Mouse (Mus musculus) embryonic facial prominence, embryonic 15.5 days (tissue): ENCODE data around the gene Limch1. TPM values are rescaled to one million over a fixed set of nuclear protein-coding genes. Genes with fewer than 3 reads are reported as not detected.

Experiments used
- ATAC-seq: fragments of 200-750 bp; cut with Nextera tagmentation; 2 replicates; pipeline ENCODE4 v1.8.0; 2017; ENCODE audit warnings: low read depth, moderate TSS enrichment; ENCODE audit not compliant: insufficient number of reproducible peaks, low FRiP score, low TSS enrichment
- H3K27ac ChIP-seq: fragments of 300-500 bp; sonication (generic); replicated peaks from 2 replicates; pipeline ENCODE4 v1.5.1; 2015; ENCODE audit warnings: mild to moderate bottlenecking, inconsistent platforms
- H3K27me3 ChIP-seq: fragments of 300-500 bp; sonication (generic); 2 replicates; pipeline ENCODE4 v1.6.1; 2015; ENCODE audit warnings: inconsistent platforms
- H3K36me3 ChIP-seq: fragments of 300-500 bp; sonication (generic); 2 replicates; pipeline ENCODE4 v1.6.1; 2015; ENCODE audit warnings: mild to moderate bottlenecking, inconsistent platforms
- H3K4me1 ChIP-seq: fragments of 300-500 bp; sonication (generic); 2 replicates; pipeline ENCODE4 v1.6.1; 2015; ENCODE audit warnings: inconsistent platforms
- H3K4me2 ChIP-seq: fragments of 300-500 bp; sonication (generic); replicated peaks from 2 replicates; pipeline ENCODE4 v1.6.1; 2015; ENCODE audit warnings: mild to moderate bottlenecking, inconsistent platforms
- H3K4me3 ChIP-seq: fragments of 300-500 bp; sonication (generic); replicated peaks from 2 replicates; pipeline ENCODE4 v1.5.1; 2015; ENCODE audit warnings: mild to moderate bottlenecking, inconsistent platforms
- H3K9ac ChIP-seq: fragments of 300-500 bp; sonication (generic); 2 replicates; pipeline ENCODE4 v1.6.1; 2015; ENCODE audit warnings: inconsistent platforms
- H3K9me3 ChIP-seq: fragments of 300-500 bp; sonication (generic); replicated peaks from 2 replicates; pipeline ENCODE4 v1.6.1; 2016; ENCODE audit warnings: inconsistent platforms
- WGBS: fragments of 180-500 bp; shearing (Covaris S2); methylation state at CpG from one replicate; pipeline ENCODE4 v1.1.7; 2015; 5-methylcytosine and 5-hydroxymethylcytosine counted together
- polyA plus RNA-seq: library from polyadenylated mRNA; unstranded; fragments of >200 nt; fragmentation: Nextera tagmentation; extraction: Ambion mirVana; gene quantifications from 2 replicates; pipeline ENCODE4 v1.2.1, GENCODE M21; 2015

Limch1 gene
- polyA plus RNA-seq, 1 experiment from 2014 or later = 85.9 TPM

- H3K4me3 ChIP-seq = no peak overlapping the region
- no peak for ATAC-seq
- WGBS = 81% methylated on average over 16 of the region's 16 CpGs
- no peaks in the 10 kb centered on the region for H3K27me3 ChIP-seq
- peaks cover 10% of the 10 kb centered on the region; the same call in 1 of the 2 replicates for H3K36me3 ChIP-seq
- no peak overlapping the region for H3K4me2 ChIP-seq
- peak overlapping the region; percentile 39; the same call in 1 of the 2 replicates for H3K27ac ChIP-seq
- H3K9me3 ChIP-seq = no peaks in the 10 kb centered on the region
- H3K9ac ChIP-seq = no peak overlapping the region
- 0 out of 2 replicates have a peak, but pooled peaks cover 8% of the 10 kb centered on the region for H3K4me1 ChIP-seq
Measured at GRCm38 (mm10) chr5:67011043-67011870, 265.6 kb downstream of the Limch1 start.

- H3K27ac ChIP-seq = 0 out of 2 replicates have a peak overlapping the region, but pooled peaks have one; percentile 8
- no peaks in the 10 kb centered on the region for H3K9me3 ChIP-seq
Measured at GRCm38 (mm10) chr5:67011985-67012384, 266.4 kb downstream of the Limch1 start.

GRCm38 (mm10) chr5:67013926-67014325 is 268.3 kb downstream of the Limch1 start:
- WGBS = 78% methylated on average over 3 of the region's 3 CpGs
- no peaks in the 10 kb centered on the region for H3K9me3 ChIP-seq
- no peak overlapping the region for H3K9ac ChIP-seq
- no peaks in the 10 kb centered on the region for H3K27me3 ChIP-seq
- H3K4me3 ChIP-seq = no peak overlapping the region
- H3K27ac ChIP-seq = no peak overlapping the region
- no peak overlapping the region for H3K4me2 ChIP-seq
- ATAC-seq = no peak
- peaks cover 13% of the 10 kb centered on the region; the same call in 1 of the 2 replicates for H3K36me3 ChIP-seq
- 0 out of 2 replicates have a peak, but pooled peaks cover 8% of the 10 kb centered on the region for H3K4me1 ChIP-seq

More at GRCm38 (mm10) chr5:67011985-67012384, 266.4 kb downstream of the Limch1 start:
- Histone ChIP-seq H3K4me1 (0 out of 2 replicates have a peak, but pooled peaks cover 8% of the 10 kb centered on the region), H3K9ac (no peak overlapping the region), H3K4me2 (no peak overlapping the region), H3K36me3 (peaks cover 12% of the 10 kb centered on the region; the same call in 1 of the 2 replicates), H3K27me3 (no peaks in the 10 kb centered on the region), H3K4me3 (no peak overlapping the region)
- 65% methylated on average over 4 of the region's 4 CpGs for WGBS
- ATAC-seq = no peak

GRCm38 (mm10) chr5:67016450-67016849 is 270.8 kb downstream of the Limch1 start:
- 0 out of 2 replicates have a peak, but pooled peaks have one; percentile 43 for ATAC-seq
- H3K4me2 ChIP-seq = no peak overlapping the region
- H3K9me3 ChIP-seq = no peaks in the 10 kb centered on the region
- H3K36me3 ChIP-seq = peaks cover 16% of the 10 kb centered on the region; the same call in 1 of the 2 replicates
- H3K27ac ChIP-seq = no peak overlapping the region
- WGBS = 7% methylated on average over 7 of the region's 7 CpGs
- H3K4me3 ChIP-seq = no peak overlapping the region
- H3K9ac ChIP-seq = no peak overlapping the region
- H3K27me3 ChIP-seq = no peaks in the 10 kb centered on the region
- H3K4me1 ChIP-seq = 0 out of 2 replicates have a peak, but pooled peaks cover 1% of the 10 kb centered on the region

- no peaks in the 10 kb centered on the region for H3K9me3 ChIP-seq
- H3K4me1 ChIP-seq = no peaks in the 10 kb centered on the region; the same call in 1 of the 2 replicates
- WGBS = 74% methylated on average over 10 of the region's 10 CpGs
- no peak overlapping the region for H3K4me3 ChIP-seq
- H3K4me2 ChIP-seq = no peak overlapping the region
- H3K36me3 ChIP-seq = peaks cover 28% of the 10 kb centered on the region
- H3K27ac ChIP-seq = no peak overlapping the region
- ATAC-seq = no peak
- H3K27me3 ChIP-seq = no peaks in the 10 kb centered on the region
- no peak overlapping the region for H3K9ac ChIP-seq
Measured at GRCm38 (mm10) chr5:67024459-67025050, 278.9 kb downstream of the Limch1 start.

- H3K27ac ChIP-seq = no peak overlapping the region
- H3K9ac ChIP-seq = no peak overlapping the region
- H3K4me2 ChIP-seq = no peak overlapping the region
- H3K9me3 ChIP-seq = no peaks in the 10 kb centered on the region
- H3K27me3 ChIP-seq = no peaks in the 10 kb centered on the region
- ATAC-seq = no peak
- no peak overlapping the region for H3K4me3 ChIP-seq
- WGBS = 78% methylated on average over 8 of the region's 8 CpGs
- H3K36me3 ChIP-seq = peaks cover 29% of the 10 kb centered on the region
- no peaks in the 10 kb centered on the region; the same call in 1 of the 2 replicates for H3K4me1 ChIP-seq
Measured at GRCm38 (mm10) chr5:67025095-67025494, 279.5 kb downstream of the Limch1 start.

GRCm38 (mm10) chr5:67025581-67025980 is 280.0 kb downstream of the Limch1 start:
- no peak overlapping the region for H3K27ac ChIP-seq
- no peak overlapping the region for H3K4me2 ChIP-seq
- H3K9ac ChIP-seq = no peak overlapping the region
- no peak overlapping the region for H3K4me3 ChIP-seq
- WGBS = 81% methylated on average over 9 of the region's 10 CpGs
- no peaks in the 10 kb centered on the region for H3K9me3 ChIP-seq
- H3K4me1 ChIP-seq = no peaks in the 10 kb centered on the region; the same call in 1 of the 2 replicates
- no peak for ATAC-seq
- H3K27me3 ChIP-seq = no peaks in the 10 kb centered on the region
- peaks cover 28% of the 10 kb centered on the region for H3K36me3 ChIP-seq

- H3K9ac ChIP-seq = no peak overlapping the region
- WGBS = 61% methylated on average over 16 of the region's 16 CpGs
- H3K4me3 ChIP-seq = no peak overlapping the region
- H3K4me1 ChIP-seq = no peaks in the 10 kb centered on the region; the same call in 1 of the 2 replicates
- no peak overlapping the region for H3K27ac ChIP-seq
- peaks cover 38% of the 10 kb centered on the region for H3K36me3 ChIP-seq
- H3K4me2 ChIP-seq = no peak overlapping the region
- no peaks in the 10 kb centered on the region for H3K9me3 ChIP-seq
- no peaks in the 10 kb centered on the region for H3K27me3 ChIP-seq
- no peak for ATAC-seq
Measured at GRCm38 (mm10) chr5:67028786-67029185, 283.2 kb downstream of the Limch1 start.

- Histone ChIP-seq H3K4me3 (no peak overlapping the region), H3K9me3 (no peaks in the 10 kb centered on the region), H3K27me3 (no peaks in the 10 kb centered on the region), H3K4me2 (no peak overlapping the region), H3K9ac (no peak overlapping the region), H3K4me1 (no peaks in the 10 kb centered on the region; the same call in 1 of the 2 replicates), H3K27ac (no peak overlapping the region), H3K36me3 (peaks cover 47% of the 10 kb centered on the region)
- 33% methylated on average over 3 of the region's 3 CpGs for WGBS
- ATAC-seq = no peak
Measured at GRCm38 (mm10) chr5:67029946-67030345, 284.3 kb downstream of the Limch1 start.

- H3K4me3 ChIP-seq = no peak overlapping the region
- no peaks in the 10 kb centered on the region; the same call in 1 of the 2 replicates for H3K4me1 ChIP-seq
- H3K4me2 ChIP-seq = no peak overlapping the region
- H3K27me3 ChIP-seq = no peaks in the 10 kb centered on the region
- no peak overlapping the region for H3K9ac ChIP-seq
- WGBS = 73% methylated on average over 7 of the region's 7 CpGs
- H3K27ac ChIP-seq = no peak overlapping the region
- H3K9me3 ChIP-seq = no peaks in the 10 kb centered on the region
- no peak for ATAC-seq
- peaks cover 55% of the 10 kb centered on the region for H3K36me3 ChIP-seq
Measured at GRCm38 (mm10) chr5:67032601-67033000, 287.0 kb downstream of the Limch1 start.

GRCm38 (mm10) chr5:67043932-67044331 is 298.3 kb downstream of the Limch1 start:
- Histone ChIP-seq H3K4me3 (no peak overlapping the region), H3K27me3 (no peaks in the 10 kb centered on the region)

More at GRCm38 (mm10) chr5:67043932-67044331, 298.3 kb downstream of the Limch1 start:
- Histone ChIP-seq H3K9me3 (no peaks in the 10 kb centered on the region), H3K27ac (no peak overlapping the region), H3K9ac (no peak overlapping the region), H3K4me1 (no peaks in the 10 kb centered on the region), H3K36me3 (peaks cover 27% of the 10 kb centered on the region), H3K4me2 (no peak overlapping the region)
- ATAC-seq = no peak
- WGBS = 78% methylated on average over 9 of the region's 9 CpGs
